Mouse (Mus musculus): Measurements from ENCODE around the gene Gzmn. TPM values are rescaled to one million over a fixed set of nuclear protein-coding genes. Genes with fewer than 3 reads are reported as not detected.
"Not testable (repeated sequence)": the region's sequence is repeated elsewhere in the genome, so short reads cannot be mapped to it uniquely, and the experiment has no call there.

Gene Gzmn
- total and polyA plus RNA-seq, 3 experiments, result not detected

DNA sequence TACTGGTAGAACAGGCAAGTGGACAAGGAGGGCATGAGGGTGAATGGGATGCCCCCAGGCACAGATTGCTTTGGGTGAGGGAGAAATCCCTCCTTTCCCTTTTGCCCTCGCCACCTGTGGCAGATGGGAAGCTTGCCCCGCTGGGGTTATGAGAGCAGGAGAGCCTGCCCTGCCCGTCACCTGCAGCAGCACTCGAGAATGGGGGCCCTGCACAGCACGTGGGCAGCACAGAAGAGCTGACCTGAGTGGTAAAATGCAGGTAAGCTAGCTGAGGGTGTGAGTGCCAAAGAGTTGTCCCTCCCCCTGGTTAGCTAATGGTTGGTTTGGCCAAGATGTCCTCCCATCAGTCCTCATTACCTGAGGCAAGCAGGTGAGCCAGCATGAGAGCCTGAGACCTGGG lies 12.1 kb upstream of the Gzmn start:
- Histone ChIP-seq H3K27me3 (ENCODE audit: control insufficient read depth, insufficient read depth, low read length) (no peaks in the 10 kb centered on the region), H3K79me2 (replicated peaks; ENCODE audit: control insufficient read depth, insufficient read depth, low read length) (no peaks in the 10 kb centered on the region), H3K36me3 (ENCODE audit: control insufficient read depth, insufficient read depth, low read length) (no peaks in the 10 kb centered on the region), H3K27ac (no peak overlapping the region), H3K4me3 (no peak overlapping the region), H3K9ac (ENCODE audit: low read depth, low read length) (no peak overlapping the region), H3K4me1 (ENCODE audit: control insufficient read depth, insufficient read depth, low read length) (no peaks in the 10 kb centered on the region)
- WGBS, result 71% methylated on average over 5 of the region's 5 CpGs
- TF ChIP-seq POLR2A (IDR thresholded peaks at IDR 0.05; ENCODE audit: insufficient read depth, low read depth, low read length), result no peak
- TF ChIP-seq EP300 (IDR thresholded peaks at IDR 0.05; ENCODE audit: insufficient read depth, low read depth, low read length), result no peak
- no peak for TF ChIP-seq CTCF (IDR thresholded peaks at IDR 0.05)
- DNase-seq, result no peak
- intact Hi-C loops (cut with DNase I), result no loop called here

DNA sequence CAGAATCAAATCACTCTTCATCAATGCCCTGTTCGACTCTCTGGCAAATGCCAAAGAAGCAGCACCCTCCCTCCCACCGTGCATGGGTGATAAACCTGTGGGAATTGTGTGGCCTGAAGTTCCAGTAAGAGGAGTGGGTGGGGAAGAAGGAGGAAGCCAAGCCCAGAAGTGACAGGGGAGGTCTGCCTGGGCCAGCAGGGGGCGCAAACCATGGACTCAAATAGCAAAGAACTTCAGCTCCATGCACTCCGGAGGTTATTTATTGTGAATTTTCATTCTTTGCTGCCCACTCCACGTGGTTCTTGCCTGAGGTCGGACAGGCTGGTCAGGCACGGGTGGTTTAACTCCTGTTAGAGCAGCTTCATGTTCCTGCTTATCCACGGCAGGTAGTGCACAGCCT lies 3.3 kb upstream of the Gzmn start:
- H3K27ac ChIP-seq; H3K36me3 ChIP-seq (ENCODE audit: control insufficient read depth, insufficient read depth, low read length); H3K27me3 ChIP-seq (ENCODE audit: control insufficient read depth, insufficient read depth, low read length); DNase-seq; H3K79me2 ChIP-seq (replicated peaks; ENCODE audit: control insufficient read depth, insufficient read depth, low read length); H3K4me3 ChIP-seq; intact Hi-C loops (cut with DNase I); H3K4me1 ChIP-seq (ENCODE audit: control insufficient read depth, insufficient read depth, low read length); H3K9ac ChIP-seq (ENCODE audit: low read depth, low read length): not testable (repeated sequence)
- peak; percentile 49 for TF ChIP-seq CTCF (IDR thresholded peaks at IDR 0.05)
- WGBS, result 23% methylated on average over 8 of the region's 8 CpGs

DNA sequence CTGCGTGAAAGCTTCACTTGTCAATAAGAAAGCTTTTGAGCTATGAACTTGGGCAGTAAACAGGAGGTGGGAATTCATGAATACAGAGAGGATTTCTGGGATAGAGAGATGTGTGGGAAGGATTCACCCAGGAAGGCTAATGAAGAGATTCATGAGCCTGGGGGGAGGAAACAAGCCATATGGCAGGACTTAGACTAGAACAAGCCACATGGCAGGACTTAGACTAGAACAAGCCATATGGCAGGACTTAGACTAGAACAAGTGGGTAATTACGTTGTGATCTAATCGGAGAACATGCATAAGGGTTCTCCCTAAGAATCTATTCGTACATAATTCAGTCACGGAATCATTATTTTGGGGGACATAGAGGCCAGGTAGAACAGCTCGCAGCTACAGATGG lies 1.0 kb downstream of the Gzmn start:
- H3K9ac ChIP-seq (ENCODE audit: low read depth, low read length), result no peak overlapping the region
- TF ChIP-seq CTCF (IDR thresholded peaks at IDR 0.05) (no peak), POLR2A (IDR thresholded peaks at IDR 0.05; ENCODE audit: insufficient read depth, low read depth, low read length) (no peak), EP300 (IDR thresholded peaks at IDR 0.05; ENCODE audit: insufficient read depth, low read depth, low read length) (no peak)
- no peaks in the 10 kb centered on the region for H3K27me3 ChIP-seq (ENCODE audit: control insufficient read depth, insufficient read depth, low read length)
- H3K4me1 ChIP-seq (ENCODE audit: control insufficient read depth, insufficient read depth, low read length), result no peaks in the 10 kb centered on the region
- H3K36me3 ChIP-seq (ENCODE audit: control insufficient read depth, insufficient read depth, low read length), result no peaks in the 10 kb centered on the region
- H3K27ac ChIP-seq, result no peak overlapping the region
- no peaks in the 10 kb centered on the region for H3K79me2 ChIP-seq (replicated peaks; ENCODE audit: control insufficient read depth, insufficient read depth, low read length)
- intact Hi-C loops (cut with DNase I), result no loop called here
- DNase-seq, result no peak
- 88% methylated on average over 6 of the region's 6 CpGs for WGBS
- H3K4me3 ChIP-seq, result no peak overlapping the region

DNA sequence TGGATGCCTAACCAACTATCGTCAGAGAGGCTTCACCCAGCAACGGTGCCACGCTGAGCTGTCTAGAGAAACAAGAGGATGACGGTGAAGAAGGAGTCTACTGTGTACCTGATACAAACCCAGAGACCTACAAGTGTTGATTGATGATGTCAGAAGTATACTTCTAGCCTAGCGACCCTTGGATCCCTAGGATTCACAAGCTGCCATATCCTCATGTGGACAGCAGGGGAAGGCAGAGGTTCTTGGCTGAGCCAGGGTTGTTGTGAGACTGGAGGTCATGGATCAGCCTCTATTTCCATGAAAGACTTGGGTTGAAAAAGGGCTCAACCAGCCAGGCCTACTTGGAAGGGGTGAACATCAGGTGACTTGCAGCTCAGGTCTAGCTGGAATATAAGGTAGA lies 1.7 kb downstream of the Gzmn start:
- Histone ChIP-seq H3K9ac (ENCODE audit: low read depth, low read length) (no peak overlapping the region), H3K27ac (no peak overlapping the region), H3K36me3 (ENCODE audit: control insufficient read depth, insufficient read depth, low read length) (no peaks in the 10 kb centered on the region), H3K4me3 (no peak overlapping the region), H3K27me3 (ENCODE audit: control insufficient read depth, insufficient read depth, low read length) (no peaks in the 10 kb centered on the region), H3K79me2 (replicated peaks; ENCODE audit: control insufficient read depth, insufficient read depth, low read length) (no peaks in the 10 kb centered on the region), H3K4me1 (ENCODE audit: control insufficient read depth, insufficient read depth, low read length) (no peaks in the 10 kb centered on the region)
- no peak for DNase-seq
- 88% methylated on average over 5 of the region's 5 CpGs for WGBS
- intact Hi-C loops (cut with DNase I), result no loop called here
- no peak for TF ChIP-seq POLR2A (IDR thresholded peaks at IDR 0.05; ENCODE audit: insufficient read depth, low read depth, low read length)

DNA sequence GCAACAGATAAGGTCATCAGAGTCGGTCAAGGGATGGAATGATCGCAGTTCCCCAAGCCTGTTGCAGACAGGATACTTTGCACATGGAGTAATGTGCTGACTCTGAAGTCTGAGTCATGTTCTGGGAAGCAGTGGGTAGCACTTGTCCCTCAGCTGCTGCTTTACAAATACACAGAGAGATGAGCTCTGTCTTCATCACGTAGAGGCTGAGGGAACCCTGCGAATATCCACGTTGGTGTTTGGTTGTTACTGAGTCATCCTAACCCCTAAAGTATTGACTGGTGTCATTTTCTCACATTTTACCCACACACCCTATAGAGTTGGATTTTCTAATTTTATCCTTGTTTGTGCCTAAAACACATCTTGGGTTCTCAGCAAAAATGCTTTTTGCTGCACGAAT lies 6.4 kb downstream of the Gzmn start:
- intact Hi-C loops (cut with DNase I), result no loop called here
- Histone ChIP-seq H3K4me1 (ENCODE audit: control insufficient read depth, insufficient read depth, low read length) (no peaks in the 10 kb centered on the region), H3K36me3 (ENCODE audit: control insufficient read depth, insufficient read depth, low read length) (no peaks in the 10 kb centered on the region), H3K27me3 (ENCODE audit: control insufficient read depth, insufficient read depth, low read length) (no peaks in the 10 kb centered on the region), H3K27ac (no peak overlapping the region), H3K79me2 (replicated peaks; ENCODE audit: control insufficient read depth, insufficient read depth, low read length) (no peaks in the 10 kb centered on the region), H3K4me3 (no peak overlapping the region), H3K9ac (ENCODE audit: low read depth, low read length) (no peak overlapping the region)
- no peak for DNase-seq
- WGBS, result 56% methylated on average over 6 of the region's 6 CpGs
- no peak for TF ChIP-seq EP300 (IDR thresholded peaks at IDR 0.05; ENCODE audit: insufficient read depth, low read depth, low read length)
- no peak for TF ChIP-seq CTCF (IDR thresholded peaks at IDR 0.05)
- no peak for TF ChIP-seq POLR2A (IDR thresholded peaks at IDR 0.05; ENCODE audit: insufficient read depth, low read depth, low read length)

DNA sequence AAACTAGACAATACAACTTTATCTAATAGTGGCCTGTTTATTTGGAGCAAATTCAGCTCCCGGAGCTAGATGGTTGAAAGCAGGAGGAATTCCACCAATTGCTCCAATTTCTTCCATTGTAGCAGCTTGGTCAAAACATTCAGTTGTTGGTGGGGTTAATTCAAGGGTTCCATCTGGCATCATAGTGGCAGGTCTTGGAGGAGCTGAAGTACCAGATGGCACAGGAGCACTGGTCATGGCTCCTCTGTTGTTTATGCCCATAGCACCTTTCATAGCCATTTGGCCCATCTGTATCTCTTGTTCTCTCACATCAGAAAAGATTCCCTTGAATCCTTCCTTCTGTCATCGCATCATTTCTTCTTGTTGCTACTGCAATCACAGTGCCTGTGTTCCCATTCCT lies 12.3 kb downstream of the Gzmn start:
- 60% methylated on average over 2 of the region's 2 CpGs for WGBS
- intact Hi-C loops (cut with DNase I), result no loop called here

DNA sequence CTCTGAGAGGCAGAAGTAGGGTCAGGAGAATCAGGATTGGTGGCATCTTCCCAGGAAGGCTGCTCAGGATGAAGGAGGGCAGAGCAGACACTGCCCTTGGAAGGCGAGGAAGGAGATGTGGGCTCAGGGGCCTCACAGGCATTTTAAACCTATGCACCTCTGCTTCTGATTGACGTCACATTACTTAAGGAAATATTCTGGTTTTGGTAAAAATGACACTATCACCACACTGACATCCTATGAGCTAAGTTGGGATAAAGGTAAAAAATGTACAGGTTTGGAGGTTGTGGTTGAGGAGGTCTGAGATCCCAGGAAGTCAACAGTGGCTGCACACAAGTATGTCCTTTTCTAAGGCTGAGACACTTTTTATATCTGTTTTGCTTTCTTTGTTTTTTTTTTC lies 14.9 kb downstream of the Gzmn start, which contains the start of gene Gzmg:
Gene Gzmg, minus strand, starts transcription at position 101 of the 400 bp plus-strand sequence.
- 73% methylated on average over 2 of the region's 2 CpGs for WGBS
- H3K4me3 ChIP-seq; H3K9ac ChIP-seq (ENCODE audit: low read depth, low read length); H3K27me3 ChIP-seq (ENCODE audit: control insufficient read depth, insufficient read depth, low read length); DNase-seq; H3K4me1 ChIP-seq (ENCODE audit: control insufficient read depth, insufficient read depth, low read length); H3K27ac ChIP-seq; H3K36me3 ChIP-seq (ENCODE audit: control insufficient read depth, insufficient read depth, low read length); intact Hi-C loops (cut with DNase I); H3K79me2 ChIP-seq (replicated peaks; ENCODE audit: control insufficient read depth, insufficient read depth, low read length): not testable (repeated sequence)

More for the DNA sequence above, 12.3 kb downstream of the Gzmn start:
- Histone ChIP-seq H3K9ac (ENCODE audit: low read depth, low read length) (no peak overlapping the region), H3K79me2 (replicated peaks; ENCODE audit: control insufficient read depth, insufficient read depth, low read length) (no peaks in the 10 kb centered on the region), H3K27me3 (ENCODE audit: control insufficient read depth, insufficient read depth, low read length) (no peaks in the 10 kb centered on the region), H3K4me1 (ENCODE audit: control insufficient read depth, insufficient read depth, low read length) (no peaks in the 10 kb centered on the region), H3K27ac (no peak overlapping the region), H3K4me3 (no peak overlapping the region), H3K36me3 (ENCODE audit: control insufficient read depth, insufficient read depth, low read length) (no peaks in the 10 kb centered on the region)
- no peak for DNase-seq
- TF ChIP-seq POLR2A (IDR thresholded peaks at IDR 0.05; ENCODE audit: insufficient read depth, low read depth, low read length) (no peak), CTCF (IDR thresholded peaks at IDR 0.05) (no peak), EP300 (IDR thresholded peaks at IDR 0.05; ENCODE audit: insufficient read depth, low read depth, low read length) (no peak)
